Mouse (Mus musculus): ENCODE results near the gene Ccdc88c. TPM values are rescaled to one million over a fixed set of nuclear protein-coding genes. Genes with fewer than 3 reads are reported as not detected.

The Ccdc88c gene
- total RNA-seq, 2 experiments from 2014 or later: 1.1 to 2.1 TPM

DNA sequence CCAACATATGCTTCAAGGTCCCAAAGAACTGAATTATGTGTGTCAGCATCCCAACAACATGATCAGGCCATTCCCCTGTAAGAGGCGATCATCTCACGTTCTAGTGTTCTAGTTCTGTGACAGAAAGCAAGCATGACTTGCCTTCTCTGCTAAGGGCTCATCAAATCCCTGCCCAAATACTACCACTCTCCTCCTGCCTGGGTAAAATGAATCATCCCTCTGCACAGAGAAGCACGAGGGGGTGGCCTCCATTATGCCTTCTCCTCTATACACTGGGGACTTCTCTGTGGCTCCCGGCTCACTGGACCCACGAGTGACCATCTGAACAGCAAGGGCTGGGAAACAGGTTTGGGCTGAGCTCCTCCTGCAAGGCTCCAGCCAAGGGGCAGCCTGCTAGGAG lies 49.2 kb downstream of the Ccdc88c start:
- DNase-seq (ENCODE audit: low spot score in 2 of 2): no peak

DNA sequence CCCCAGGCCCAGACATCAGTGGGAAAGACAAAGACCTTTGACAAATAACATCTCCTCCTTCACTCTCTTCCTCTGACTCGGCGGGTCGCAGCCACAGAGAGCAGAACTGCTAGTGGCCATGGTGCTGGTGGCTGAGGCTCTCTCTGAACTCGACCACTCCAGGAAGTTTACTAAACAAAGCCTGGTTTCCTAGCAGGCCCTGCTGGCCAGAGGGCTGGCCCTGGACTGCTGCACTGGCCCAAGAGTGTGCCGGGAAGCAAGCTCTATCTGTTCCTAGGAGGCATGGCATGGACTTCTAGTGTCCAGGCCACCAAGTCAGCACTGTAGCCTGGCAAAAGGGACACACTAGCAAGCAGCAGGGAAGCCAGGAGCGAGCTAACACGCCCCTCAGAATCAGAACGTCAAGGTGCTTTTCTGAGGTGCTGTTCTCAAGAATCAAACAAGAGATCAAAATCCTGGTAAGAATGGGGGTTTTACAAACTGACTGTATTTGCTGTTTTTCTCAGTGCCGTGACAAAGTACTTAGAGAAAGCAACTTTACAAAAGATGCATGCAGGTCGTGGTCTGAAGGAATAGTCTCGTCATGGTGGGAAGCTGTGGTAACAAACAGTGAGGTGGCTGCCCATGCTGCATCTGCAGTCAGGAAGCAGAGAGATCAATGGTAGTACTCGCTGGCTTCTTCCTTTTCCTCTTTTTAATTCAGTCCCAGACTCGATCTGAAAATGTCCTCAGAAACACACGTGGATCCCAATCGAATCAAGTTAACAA lies 50.7 kb downstream of the Ccdc88c start:
- DNase-seq (ENCODE audit: low spot score in 2 of 2): no peak

DNA sequence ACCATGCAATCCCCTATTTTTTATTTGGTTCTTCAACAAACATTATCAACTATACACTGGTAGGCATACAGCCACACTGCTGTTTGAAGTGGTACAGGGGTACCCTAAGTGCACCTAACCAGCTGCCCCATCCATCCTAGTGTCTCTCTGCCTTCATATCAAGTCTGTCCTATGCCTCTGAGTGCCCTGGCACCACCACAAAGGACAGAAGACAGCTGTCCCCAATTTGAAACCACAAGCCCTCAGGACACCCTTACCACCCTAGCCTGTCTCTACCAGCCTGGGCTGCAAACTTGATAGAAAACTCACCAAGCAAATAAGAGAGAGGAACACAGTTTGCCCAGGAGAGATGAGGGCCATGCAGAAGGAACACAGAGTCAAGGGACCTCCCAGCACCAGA lies 51.3 kb downstream of the Ccdc88c start:
- no peak for DNase-seq (ENCODE audit: low spot score in 2 of 2)

DNA sequence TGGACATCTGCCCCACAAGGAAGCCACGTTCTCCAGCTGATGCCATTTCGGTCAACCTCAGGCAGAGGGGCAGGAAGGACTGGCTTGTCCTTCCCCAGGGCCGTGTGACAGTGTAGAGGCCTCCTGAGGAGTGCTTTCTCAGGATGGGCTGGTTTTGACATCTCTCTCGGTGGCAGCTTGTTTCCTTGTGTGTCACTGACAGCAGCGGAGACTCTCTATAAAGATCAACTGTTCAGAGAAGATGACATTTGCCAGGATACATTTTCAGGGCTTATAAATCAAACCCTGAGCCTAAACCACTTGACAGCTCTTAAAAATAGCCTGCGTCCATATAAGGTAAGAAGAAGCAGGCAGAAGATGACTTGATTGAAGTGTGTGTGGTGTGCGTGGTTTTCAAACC lies 59.0 kb downstream of the Ccdc88c start:
- no peak for DNase-seq (ENCODE audit: low spot score in 2 of 2)

DNA sequence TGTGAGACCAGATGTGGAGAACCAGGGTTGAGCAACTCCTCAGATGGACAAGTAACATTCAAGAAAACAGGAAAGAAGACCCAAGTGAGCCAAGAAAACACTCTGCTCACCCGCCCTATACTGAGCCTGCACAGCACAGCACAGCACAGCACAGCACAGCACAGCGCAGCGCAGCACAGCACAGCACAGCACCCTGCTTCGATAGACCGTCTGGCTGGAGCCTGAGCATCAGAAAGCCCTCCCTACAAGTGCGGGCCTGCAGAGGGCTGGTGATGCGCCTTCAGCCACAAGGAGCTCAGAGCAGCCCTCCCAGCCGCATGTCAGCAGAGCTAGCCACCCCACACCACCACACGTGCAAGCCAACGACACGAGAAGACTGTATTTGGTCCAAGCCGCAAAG lies 61.5 kb downstream of the Ccdc88c start:
- DNase-seq (ENCODE audit: low spot score in 2 of 2): no peak

DNA sequence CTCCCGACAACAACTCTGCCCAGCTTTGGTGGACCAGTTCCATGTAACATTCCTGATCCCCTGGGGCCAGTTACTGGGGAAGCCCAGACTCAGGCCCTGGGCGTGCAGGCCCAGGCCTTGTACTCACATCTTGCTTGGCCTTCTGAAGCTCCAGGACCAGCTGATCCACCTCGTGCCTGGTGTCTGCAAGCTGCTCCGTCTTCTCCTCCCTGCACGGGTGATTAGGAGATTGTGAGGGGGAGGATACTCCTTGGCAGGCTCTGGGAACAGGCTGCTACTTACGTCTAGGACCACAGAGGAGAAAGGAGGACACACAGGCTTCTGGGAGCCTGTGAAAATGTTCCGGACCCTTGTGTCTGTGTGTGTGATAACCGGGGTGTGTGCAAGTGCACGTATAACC lies 62.6 kb downstream of the Ccdc88c start:
- DNase-seq (ENCODE audit: low spot score in 2 of 2): no peak

DNA sequence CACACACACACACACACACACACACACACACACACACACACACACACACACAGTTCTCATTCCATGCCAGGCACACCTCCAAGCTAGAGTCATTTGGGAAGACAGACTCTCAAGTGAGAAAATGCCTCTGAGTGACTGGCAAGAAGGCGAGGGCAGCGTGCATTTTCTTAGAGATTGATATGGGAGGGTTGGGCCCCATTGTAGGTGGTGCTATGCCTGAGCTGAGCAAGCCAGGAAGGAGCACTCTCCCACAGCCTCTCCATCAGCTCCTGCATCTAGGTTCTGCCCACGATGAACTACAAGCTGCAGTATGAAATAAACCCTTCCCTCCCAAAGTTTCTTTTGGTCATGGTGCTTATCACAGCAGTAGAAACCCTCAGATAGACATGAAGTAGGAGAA lies 63.6 kb downstream of the Ccdc88c start:
- no peak for DNase-seq (ENCODE audit: low spot score in 2 of 2)

DNA sequence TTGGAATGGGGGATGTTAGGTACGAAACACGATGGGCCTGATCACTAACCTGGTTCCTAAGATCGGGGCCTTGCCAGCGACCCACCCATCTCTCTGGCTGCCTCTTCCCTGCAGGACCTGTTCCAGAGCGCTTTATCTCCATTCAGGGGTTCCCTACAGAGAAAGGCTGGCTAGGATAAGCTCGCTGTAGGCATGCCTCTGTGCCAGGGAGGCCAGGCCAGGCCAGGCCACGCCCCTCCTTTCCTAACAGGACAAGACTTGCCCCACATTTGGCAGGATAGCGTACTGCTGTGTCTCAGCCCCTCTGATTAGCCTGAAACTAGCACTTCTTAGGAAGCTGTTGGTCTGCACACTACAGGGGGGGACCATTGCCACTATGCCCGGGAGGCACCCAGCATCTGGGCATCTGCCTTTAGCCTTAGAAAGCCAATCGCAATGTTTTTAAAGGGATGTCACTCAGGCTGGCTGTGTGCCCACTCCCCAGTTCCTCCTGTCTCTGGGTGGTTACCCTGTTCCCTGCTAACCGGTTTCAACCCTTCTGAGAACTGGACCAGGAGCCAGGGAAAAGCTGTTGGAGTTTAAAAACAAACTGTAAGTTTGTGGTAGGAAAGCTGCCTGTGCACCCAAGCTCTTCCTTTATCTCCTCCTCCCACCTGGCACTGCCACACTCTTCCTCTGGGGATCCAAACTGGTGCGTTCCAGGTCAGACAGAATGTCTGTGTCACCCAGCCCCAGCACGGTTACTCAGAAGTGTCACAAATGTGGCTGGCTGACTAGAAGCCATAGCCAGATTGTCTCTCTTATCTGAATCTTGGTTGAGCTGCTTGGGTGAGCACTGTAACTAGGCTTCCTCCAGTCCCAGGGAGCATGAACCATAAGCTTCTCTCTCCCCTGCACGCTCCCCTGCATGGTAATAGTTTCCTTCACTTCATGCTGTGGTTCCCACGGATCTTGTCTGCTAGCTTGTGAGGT lies 69.9 kb downstream of the Ccdc88c start:
- DNase-seq (ENCODE audit: low spot score in 2 of 2): no peak

DNA sequence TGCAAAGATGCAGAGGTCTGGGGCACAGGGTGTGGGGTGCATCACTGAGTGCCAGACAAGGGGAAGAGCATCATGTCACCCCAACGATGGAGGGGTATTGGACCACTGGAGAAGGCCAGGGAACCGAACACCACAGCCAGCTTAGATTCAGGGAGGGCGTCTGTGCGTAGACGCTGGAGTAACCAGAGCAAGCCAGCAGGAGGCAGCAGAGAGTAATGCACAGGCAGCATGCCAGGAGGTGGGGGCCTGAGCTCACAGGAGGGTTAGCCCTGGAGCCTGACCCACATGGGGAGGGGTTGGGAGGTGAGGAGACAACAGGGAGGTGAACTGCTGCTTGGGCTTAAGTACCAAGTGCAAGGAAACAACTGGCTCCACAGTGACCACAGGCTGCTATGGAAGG lies 70.8 kb downstream of the Ccdc88c start:
- peak; percentile 59 to 70 for DNase-seq (ENCODE audit: low spot score in 2 of 2)

DNA sequence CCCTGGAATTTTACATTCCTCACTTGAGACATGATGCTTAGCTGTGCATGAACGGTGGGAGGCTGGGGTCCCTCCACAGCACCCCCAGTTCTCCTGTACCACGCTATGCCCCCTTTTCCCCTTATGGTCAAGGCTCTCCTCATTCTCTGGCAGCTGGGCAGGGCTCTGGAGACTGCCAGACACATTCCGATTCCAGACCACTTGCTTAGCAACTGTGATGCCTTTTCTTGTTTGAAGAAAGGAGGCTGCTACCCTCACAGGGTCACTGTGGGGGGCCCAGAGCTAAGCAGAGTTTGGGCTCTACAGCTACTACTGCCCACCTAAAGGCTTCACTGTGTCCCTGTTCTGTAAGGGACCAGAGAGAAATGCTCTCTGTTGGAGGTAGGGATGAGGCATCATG lies 71.6 kb downstream of the Ccdc88c start:
- no peak for DNase-seq (ENCODE audit: low spot score in 2 of 2)

DNA sequence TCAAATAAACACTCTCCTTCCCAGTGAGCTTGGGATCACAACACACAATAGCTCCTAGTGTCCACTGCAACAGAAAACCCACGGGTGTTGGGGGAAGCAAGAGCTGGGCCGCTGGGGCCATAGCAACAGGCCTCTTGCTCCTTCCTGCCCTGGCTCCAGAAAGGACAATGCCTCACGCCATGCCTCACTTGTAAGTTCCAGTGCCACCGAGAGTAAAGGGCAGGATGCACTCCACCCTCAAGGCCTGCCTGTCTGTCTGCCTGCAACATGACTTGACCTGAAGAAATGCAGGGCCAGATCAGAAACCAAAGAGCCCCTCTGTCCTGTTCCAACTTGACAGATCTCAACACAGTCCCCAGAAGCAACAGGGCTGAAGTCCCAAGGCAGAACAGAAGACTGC lies 72.0 kb downstream of the Ccdc88c start:
- DNase-seq (ENCODE audit: low spot score in 2 of 2): no peak

DNA sequence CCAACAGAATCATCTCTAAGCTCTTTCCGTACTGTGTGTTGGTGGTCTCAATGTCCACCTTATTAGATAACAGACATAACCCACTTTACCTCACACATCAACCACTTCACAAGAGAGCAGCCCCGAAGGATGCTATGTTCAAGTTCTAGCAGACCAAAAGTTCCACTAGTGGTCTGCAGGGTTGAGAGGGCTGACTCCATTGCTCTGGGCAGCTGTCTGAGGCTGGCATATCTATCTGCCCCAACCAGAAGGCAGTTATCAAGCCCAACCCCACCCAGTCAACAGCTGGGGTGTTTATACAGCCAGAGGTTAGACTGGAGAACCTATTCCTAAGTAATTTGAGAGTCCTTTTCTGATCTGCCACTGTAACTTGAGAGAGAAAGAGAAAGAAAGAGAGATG lies 72.8 kb downstream of the Ccdc88c start:
- no peak for DNase-seq (ENCODE audit: low spot score in 2 of 2)

DNA sequence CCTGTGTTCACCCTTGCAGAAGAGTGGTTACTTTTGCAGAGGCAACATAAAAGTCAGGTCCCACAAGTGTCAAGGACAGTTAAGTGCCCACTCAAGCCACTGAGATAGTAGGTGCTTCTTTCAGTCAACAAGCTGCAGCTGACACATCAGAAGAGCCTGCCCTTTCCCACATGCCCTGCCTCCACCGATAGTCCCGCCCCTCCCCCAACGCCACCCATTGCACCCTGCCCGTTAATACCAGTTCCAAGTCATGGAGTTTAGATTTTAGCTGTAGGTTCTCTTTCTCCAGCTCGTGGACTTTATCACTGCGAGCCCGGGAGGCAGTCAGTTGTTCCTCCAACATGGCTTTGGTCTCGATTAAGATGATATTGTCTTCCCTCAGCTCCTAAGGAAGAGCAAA lies 74.9 kb downstream of the Ccdc88c start:
- DNase-seq (ENCODE audit: low spot score in 2 of 2): no peak

DNA sequence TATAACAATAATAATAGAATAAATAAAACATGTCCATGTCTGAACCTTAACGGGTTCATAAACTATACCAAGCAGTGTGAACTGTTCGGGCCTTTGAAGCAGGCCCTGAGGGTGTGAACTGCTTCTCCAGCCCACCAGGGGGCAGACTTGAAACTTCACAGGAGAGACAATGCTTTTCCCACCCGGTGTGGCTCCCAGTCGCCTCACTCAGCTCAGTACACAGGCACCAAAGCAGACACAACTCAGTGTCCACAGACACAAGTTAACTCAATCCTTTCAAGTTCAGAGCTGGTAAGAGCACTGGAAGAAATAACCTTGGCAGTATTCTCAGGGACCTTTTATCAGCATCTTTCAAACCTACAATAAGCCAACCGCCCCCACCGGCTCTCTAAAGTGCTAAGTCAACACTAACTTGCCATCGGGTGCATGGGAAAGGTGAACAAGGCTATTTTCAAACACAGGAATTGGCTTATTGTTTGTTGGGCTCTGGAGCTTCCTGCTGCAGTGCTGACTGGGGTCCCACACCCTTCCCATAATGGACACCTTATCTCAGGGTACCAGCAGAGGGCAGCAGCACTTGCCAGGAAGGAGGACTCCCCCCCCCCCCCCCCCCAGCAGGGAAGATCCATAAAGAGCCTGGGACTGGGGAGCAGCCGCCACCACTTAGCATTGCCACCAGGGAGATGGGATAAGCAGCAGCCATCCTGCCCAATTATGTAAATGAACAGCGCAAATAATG lies 76.5 kb downstream of the Ccdc88c start:
- peak; percentile 59 to 65 for DNase-seq (ENCODE audit: low spot score in 2 of 2)

DNA sequence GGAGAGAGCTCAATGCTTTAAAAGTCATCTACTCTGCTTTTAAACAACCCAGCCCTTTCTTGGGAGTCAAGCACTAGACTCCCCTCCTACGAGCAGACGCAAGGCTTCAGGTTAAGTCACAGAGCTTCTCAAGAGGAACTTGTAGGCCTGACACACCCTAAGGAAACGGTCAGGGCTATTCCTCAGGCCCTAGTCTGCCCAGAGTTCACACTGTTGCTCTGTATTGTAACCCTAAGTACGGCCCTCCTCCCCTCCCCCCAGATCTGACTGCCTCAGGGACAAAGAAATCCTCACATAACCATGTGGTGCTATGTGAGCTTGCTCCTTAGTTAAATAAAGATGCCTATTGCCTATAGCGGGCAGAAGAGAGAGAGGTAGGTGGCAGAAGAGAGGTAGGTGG lies 79.7 kb downstream of the Ccdc88c start:
- DNase-seq (ENCODE audit: low spot score in 2 of 2): no peak

DNA sequence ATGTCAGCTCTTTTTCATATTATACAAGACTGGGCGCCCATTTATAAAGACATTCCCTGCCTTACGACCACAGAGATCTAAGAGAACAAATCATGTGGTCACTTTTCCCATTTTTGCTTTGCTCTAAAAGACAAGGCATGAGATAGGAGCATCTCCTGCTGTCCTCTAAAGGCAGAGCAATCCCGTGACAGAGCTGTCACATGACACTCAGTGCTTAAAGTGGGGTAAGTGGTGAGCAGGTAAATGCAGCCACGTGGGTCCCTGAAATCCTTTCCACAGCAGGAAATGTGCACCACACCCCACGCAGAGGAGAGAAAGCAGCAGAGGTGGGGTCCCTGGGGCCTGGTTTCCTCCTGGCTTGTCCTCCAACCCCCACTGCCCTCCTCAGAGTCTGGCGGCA lies 80.8 kb downstream of the Ccdc88c start:
- DNase-seq (ENCODE audit: low spot score in 2 of 2): no peak

DNA sequence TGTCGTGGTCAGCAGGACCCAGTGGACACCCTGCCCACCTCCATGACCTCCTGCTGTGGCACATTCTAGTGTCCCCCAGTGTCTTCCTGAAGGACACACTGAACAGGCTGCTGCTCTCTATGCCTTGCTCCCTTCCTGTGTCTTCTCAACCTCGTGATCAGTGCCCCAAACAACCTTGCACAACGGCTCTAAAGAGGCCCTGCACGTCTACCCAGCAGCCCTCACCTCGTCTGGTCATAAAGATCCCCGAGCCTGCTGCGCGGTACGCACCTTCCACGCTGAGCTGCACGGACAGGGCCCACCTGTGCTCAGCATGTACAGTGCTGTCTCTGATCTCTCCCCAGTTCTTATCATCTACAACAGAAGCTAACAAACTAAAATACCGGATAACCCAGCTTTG lies 82.9 kb downstream of the Ccdc88c start:
- no peak for DNase-seq (ENCODE audit: low spot score in 2 of 2)

DNA sequence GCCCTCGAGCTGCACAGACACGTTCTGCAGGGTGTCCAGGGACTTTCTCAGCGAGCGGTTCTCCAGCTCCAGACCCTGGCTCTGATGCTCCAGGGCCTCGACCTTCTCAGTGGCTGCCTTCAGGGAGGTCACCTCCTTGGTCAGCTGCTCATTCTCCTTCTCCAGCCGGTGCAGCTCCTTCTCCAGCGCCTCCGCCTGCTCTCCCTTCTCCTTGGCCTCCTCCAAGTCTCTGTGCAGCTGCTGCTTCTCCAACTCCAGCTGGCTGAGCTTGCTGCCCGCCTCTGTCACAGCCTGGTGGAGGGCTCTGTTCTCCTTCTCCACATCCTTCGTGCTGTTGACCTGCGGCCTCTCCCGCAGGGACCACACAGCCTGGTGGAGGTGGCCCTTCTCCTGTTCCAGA lies 83.4 kb downstream of the Ccdc88c start:
- no peak for DNase-seq (ENCODE audit: low spot score in 2 of 2)

DNA sequence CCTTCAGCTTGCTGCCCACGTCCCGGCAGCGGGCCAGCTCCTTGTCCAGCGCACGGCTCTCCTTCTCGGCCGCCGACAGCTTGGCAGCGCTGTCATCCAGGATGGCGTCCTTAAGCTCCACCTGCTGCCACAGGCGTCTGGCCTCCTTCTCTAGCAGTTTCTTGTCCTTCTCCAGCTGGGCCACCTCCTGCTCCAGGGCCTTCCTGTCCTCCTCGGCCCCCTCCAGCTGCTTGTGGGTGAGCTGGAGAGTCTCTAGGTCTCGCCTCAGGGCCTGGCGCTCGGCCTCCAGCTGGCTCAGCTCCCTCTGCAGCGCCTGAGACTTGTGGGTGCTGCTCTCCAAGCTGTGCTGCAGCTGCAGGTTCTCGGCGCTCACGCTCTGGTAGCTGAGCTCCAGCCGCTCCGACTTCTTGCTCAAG lies 83.9 kb downstream of the Ccdc88c start:
- no peak for DNase-seq (ENCODE audit: low spot score in 2 of 2)

DNA sequence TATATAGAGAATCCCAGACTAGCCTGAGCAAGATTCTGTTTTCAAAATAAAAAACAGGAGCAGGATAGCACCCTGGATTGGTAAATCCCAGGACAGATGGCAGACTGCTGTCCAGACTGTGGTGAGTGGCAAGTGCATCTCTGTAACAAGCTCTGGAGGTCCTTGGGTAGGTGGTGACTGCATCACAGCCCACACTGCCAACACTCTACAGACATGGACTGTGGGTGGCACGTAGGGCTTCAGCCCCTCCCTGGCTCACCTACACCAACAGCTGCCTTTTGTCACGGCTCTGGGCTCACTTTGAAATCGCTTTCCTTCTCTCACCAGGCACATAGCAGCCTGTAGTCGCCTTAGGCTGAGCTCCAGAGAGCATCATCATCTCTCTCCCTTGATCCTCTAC lies 85.7 kb downstream of the Ccdc88c start:
- DNase-seq (ENCODE audit: low spot score in 2 of 2): no peak

DNA sequence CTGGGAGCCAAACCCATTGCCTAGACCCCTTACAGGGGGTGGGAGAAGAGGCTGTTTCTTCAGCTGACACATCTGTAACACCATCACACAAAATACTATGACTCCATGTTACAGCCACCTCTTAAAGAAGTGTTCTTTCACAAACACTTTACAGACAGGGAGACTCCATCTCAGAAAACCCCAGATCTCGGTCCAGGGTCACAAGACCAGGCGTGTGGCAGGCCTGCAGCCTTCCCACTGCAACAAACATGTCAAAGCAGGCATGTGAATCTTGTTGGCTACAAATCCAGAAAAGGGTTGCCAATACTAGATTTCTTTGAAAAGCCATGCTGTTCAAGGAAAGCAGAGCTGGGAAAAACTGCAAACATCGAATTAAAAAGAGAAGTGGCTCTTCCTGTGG lies 87.5 kb downstream of the Ccdc88c start:
- no peak for DNase-seq (ENCODE audit: low spot score in 2 of 2)
